Mouse (Mus musculus) midbrain, embryonic 13.5 days (tissue): Measurements from ENCODE around the gene Bax. TPM values are rescaled to one million over a fixed set of nuclear protein-coding genes. Genes with fewer than 3 reads are reported as not detected.
A peak's percentile ranks its signal among the peaks of the same experiment; 100 is the strongest.
"Not testable (repeated sequence)": the region's sequence is repeated elsewhere in the genome, so short reads cannot be mapped to it uniquely, and the experiment has no call there.

Experiments used
- ATAC-seq: fragments of 200-750 bp; cut with Nextera tagmentation; 2 replicates; pipeline ENCODE4 v1.8.0; 2017; ENCODE audit warnings: mild to moderate bottlenecking, moderate TSS enrichment, moderate library complexity
- H3K27ac ChIP-seq: fragments of 300-500 bp; sonication (generic); 2 replicates; pipeline ENCODE4 v1.5.1; 2015; ENCODE audit warnings: inconsistent platforms, mild to moderate bottlenecking, moderate library complexity
- H3K27me3 ChIP-seq: fragments of 300-500 bp; sonication (generic); 2 replicates; pipeline ENCODE4 v1.6.1; 2015; ENCODE audit warnings: mild to moderate bottlenecking, inconsistent platforms
- H3K36me3 ChIP-seq: fragments of 300-500 bp; sonication (generic); 2 replicates; pipeline ENCODE4 v1.6.1; 2015; ENCODE audit warnings: mild to moderate bottlenecking, inconsistent platforms
- H3K4me1 ChIP-seq: fragments of 300-500 bp; sonication (generic); replicated peaks from 2 replicates; pipeline ENCODE4 v1.6.1; 2015; ENCODE audit warnings: inconsistent platforms
- H3K4me2 ChIP-seq: fragments of 300-500 bp; sonication (generic); replicated peaks from 2 replicates; pipeline ENCODE4 v1.6.1; 2015; ENCODE audit warnings: moderate library complexity, mild to moderate bottlenecking, inconsistent platforms
- H3K4me3 ChIP-seq: fragments of 300-500 bp; sonication (generic); replicated peaks from 2 replicates; pipeline ENCODE4 v1.5.1; 2015; ENCODE audit warnings: mild to moderate bottlenecking, inconsistent platforms
- H3K9ac ChIP-seq: fragments of 300-500 bp; sonication (generic); replicated peaks from 2 replicates; pipeline ENCODE4 v1.6.1; 2015; ENCODE audit warnings: mild to moderate bottlenecking, inconsistent platforms
- H3K9me3 ChIP-seq: fragments of 300-500 bp; sonication (generic); 2 replicates; pipeline ENCODE4 v1.6.1; 2016; ENCODE audit warnings: mild to moderate bottlenecking, inconsistent platforms
- WGBS: fragments of 180-500 bp; shearing (Covaris S2); methylation state at CpG from one replicate; pipeline ENCODE4 v1.1.7; 2015; 5-methylcytosine and 5-hydroxymethylcytosine counted together
- polyA plus RNA-seq: library from polyadenylated mRNA; unstranded; fragments of >200 nt; fragmentation: Nextera tagmentation; extraction: Ambion mirVana; gene quantifications from 2 replicates; pipeline ENCODE4 v1.2.1, GENCODE M21; 2015

Bax gene
- polyA plus RNA-seq, 1 experiment from 2014 or later: 265 TPM

DNA sequence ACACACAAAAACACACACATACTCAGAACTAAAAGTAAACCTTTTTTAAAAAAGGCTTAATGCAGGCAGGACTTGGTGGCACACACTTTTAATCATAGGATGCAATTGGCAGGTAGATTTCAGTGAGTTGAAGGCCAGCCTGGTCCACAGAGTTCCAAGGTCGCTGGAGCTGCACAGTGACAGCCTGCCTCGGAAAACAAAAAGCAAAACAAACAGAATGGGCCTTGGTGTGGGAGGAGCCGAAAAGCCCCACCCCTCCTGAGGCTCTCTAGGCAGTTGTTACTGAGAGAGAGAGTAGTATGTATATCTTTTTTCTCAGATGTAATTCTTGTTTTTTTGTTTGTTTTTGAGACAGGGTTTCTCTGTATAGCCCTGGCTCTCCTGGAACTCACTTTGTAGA lies 24.6 kb upstream of the Bax start:
- WGBS: 34% methylated on average over 3 of the region's 3 CpGs
- Histone ChIP-seq H3K27me3 (no peaks in the 10 kb centered on the region), H3K9me3 (no peaks in the 10 kb centered on the region), H3K36me3 (peaks cover 44% of the 10 kb centered on the region), H3K9ac (peak overlapping the region; percentile 12; the same call in 1 of the 2 replicates), H3K4me2 (no peak overlapping the region), H3K4me1 (peaks cover 26% of the 10 kb centered on the region), H3K27ac (no peak overlapping the region), H3K4me3 (no peak overlapping the region)
- ATAC-seq: no peak

GRCm38 (mm10) chr7:45490822-45491221 lies 24.1 kb upstream of the Bax start:
- H3K4me3 ChIP-seq: no peak overlapping the region
- H3K27me3 ChIP-seq: no peaks in the 10 kb centered on the region
- no peak for ATAC-seq
- no peak overlapping the region for H3K4me2 ChIP-seq
- peaks cover 26% of the 10 kb centered on the region for H3K4me1 ChIP-seq
- H3K36me3 ChIP-seq: peaks cover 39% of the 10 kb centered on the region
- H3K9me3 ChIP-seq: no peaks in the 10 kb centered on the region
- peak overlapping the region; percentile 12; the same call in 1 of the 2 replicates for H3K9ac ChIP-seq
- 42% methylated on average over 9 of the region's 9 CpGs for WGBS
- no peak overlapping the region for H3K27ac ChIP-seq

GRCm38 (mm10) chr7:45489578-45489977 lies 22.9 kb upstream of the Bax start:
- Histone ChIP-seq H3K4me2 (no peak overlapping the region), H3K27me3 (no peaks in the 10 kb centered on the region), H3K9ac (no peak overlapping the region), H3K4me1 (peaks cover 26% of the 10 kb centered on the region), H3K4me3 (no peak overlapping the region), H3K27ac (no peak overlapping the region), H3K9me3 (no peaks in the 10 kb centered on the region), H3K36me3 (peaks cover 27% of the 10 kb centered on the region)
- WGBS: 88% methylated on average over 7 of the region's 7 CpGs
- ATAC-seq: no peak

DNA sequence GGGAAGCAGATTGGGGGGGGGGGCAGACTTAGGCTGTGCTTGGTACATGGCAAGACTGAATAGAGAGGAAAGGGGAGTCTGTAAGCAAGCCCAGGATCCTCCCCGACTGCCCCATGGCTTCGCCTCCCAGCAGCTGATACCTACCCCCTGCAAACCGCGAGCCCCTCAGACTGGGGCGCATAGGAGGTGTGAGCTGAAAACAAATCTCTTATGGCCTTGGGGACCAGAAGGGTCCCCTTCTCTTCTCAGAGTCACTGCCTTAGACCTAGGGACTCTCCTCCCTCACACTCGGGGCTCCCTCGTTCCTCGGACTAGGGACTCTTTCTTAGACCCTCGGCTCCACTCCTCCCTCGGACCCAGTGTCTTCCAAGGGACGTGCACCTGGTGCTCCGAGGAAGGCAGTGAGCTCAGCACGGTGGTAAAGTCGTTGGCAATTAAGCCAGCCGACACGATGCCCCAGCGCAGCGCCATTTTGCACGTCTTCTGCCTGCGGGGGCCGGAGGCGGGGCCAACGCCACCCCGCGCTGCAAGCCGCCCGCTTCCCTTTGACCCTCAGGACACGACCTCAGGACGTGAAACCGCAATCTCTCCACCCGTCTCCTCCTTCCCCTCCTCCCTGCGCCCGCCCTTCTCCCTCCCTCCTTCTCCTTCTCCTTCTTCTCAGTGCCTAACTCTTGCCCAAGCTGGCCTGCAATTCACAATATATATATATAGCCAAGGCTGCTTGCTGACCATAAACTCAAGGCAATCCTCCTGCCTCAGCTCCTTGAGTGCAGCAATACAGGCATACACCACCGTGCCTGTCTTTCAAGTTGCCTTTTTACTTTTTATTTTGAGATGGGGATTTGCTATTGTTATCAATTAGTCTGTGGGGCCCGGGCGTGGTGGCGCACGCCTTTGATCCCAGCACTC lies 21.9 kb upstream of the Bax start, which contains the start of gene Dhdh:
TSS of gene Dhdh (minus strand) at position 513 of the 912 bp plus-strand sequence.
- WGBS: 9% methylated on average over 38 of the region's 38 CpGs
- Histone ChIP-seq H3K9ac (peak within 1 kb of the TSS; percentile 65), H3K4me1 (peaks cover 26% of the 10 kb centered on the region), H3K27ac (peak within 1 kb of the TSS; percentile 86), H3K9me3 (no peaks in the 10 kb centered on the region), H3K27me3 (no peaks in the 10 kb centered on the region), H3K4me2 (peak within 1 kb of the TSS; percentile 57), H3K4me3 (peak within 1 kb of the TSS; percentile 40), H3K36me3 (peaks cover 17% of the 10 kb centered on the region)
- peak; percentile 78 for ATAC-seq

GRCm38 (mm10) chr7:45487861-45488292 lies 21.2 kb upstream of the Bax start:
- Histone ChIP-seq H3K9me3 (no peaks in the 10 kb centered on the region), H3K36me3 (peaks cover 10% of the 10 kb centered on the region), H3K27me3 (no peaks in the 10 kb centered on the region), H3K27ac (peak overlapping the region; percentile 86), H3K4me2 (peak overlapping the region; percentile 57), H3K9ac (peak overlapping the region; percentile 65; the same call in 1 of the 2 replicates), H3K4me3 (peak overlapping the region; percentile 40), H3K4me1 (peaks cover 26% of the 10 kb centered on the region)
- ATAC-seq: peak; percentile 80
- WGBS: 13% methylated on average over 11 of the region's 11 CpGs

GRCm38 (mm10) chr7:45486761-45487415 lies 20.2 kb upstream of the Bax start, which contains the start of gene Gm45808:
Gene Gm45808, minus strand, starts transcription at chr7:45486811.
- 85% methylated on average over 12 of the region's 12 CpGs for WGBS
- no peak within 1 kb of the TSS for H3K4me2 ChIP-seq
- no peak within 1 kb of the TSS for H3K27ac ChIP-seq

GRCm38 (mm10) chr7:45486158-45486557 lies 19.5 kb upstream of the Bax start:
- Histone ChIP-seq H3K9ac (no peak overlapping the region), H3K36me3 (no peaks in the 10 kb centered on the region), H3K27ac (no peak overlapping the region), H3K9me3 (no peaks in the 10 kb centered on the region), H3K4me1 (peaks cover 24% of the 10 kb centered on the region), H3K4me3 (no peak overlapping the region), H3K27me3 (no peaks in the 10 kb centered on the region), H3K4me2 (no peak overlapping the region)
- WGBS: 84% methylated on average over 7 of the region's 7 CpGs
- ATAC-seq: no peak

More at GRCm38 (mm10) chr7:45486761-45487415, 20.2 kb upstream of the Bax start, which contains the start of gene Gm45808:
- Histone ChIP-seq H3K9ac (no peak within 1 kb of the TSS), H3K4me1 (peaks cover 26% of the 10 kb centered on the region), H3K9me3 (no peaks in the 10 kb centered on the region), H3K36me3 (peaks cover 1% of the 10 kb centered on the region; the same call in 1 of the 2 replicates), H3K4me3 (no peak within 1 kb of the TSS; the same call in 1 of the 2 replicates), H3K27me3 (no peaks in the 10 kb centered on the region)
- ATAC-seq: no peak

DNA sequence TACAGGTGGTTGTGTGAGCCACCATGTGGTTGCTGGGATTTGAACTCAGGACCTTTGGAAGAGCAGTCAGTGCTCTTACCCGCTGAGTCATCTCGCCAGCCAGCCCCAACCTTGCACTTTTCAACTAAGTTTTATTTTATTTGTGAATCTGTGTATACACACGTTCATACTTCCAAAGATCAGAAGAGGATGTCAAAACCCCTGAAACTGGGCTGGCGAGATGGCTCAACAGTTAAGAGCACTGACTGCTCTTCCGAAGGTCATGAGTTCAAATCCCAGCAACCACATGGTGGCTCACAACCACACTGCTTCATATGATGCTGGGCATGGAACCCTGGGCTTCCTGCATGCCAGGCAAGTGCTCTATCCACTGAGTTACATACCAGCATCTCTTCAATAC lies 18.3 kb upstream of the Bax start:
- H3K27me3 ChIP-seq, H3K4me2 ChIP-seq, H3K36me3 ChIP-seq, H3K9ac ChIP-seq, H3K9me3 ChIP-seq, H3K4me3 ChIP-seq, H3K27ac ChIP-seq, ATAC-seq: not testable (repeated sequence)
- 94% methylated on average over 5 of the region's 5 CpGs for WGBS
- peaks cover 17% of the 10 kb centered on the region for H3K4me1 ChIP-seq

GRCm38 (mm10) chr7:45482166-45482565 lies 15.5 kb upstream of the Bax start:
- WGBS: 100% methylated on average over 1 of the region's 1 CpGs
- Histone ChIP-seq H3K4me2 (no peak overlapping the region), H3K9me3 (no peaks in the 10 kb centered on the region)

DNA sequence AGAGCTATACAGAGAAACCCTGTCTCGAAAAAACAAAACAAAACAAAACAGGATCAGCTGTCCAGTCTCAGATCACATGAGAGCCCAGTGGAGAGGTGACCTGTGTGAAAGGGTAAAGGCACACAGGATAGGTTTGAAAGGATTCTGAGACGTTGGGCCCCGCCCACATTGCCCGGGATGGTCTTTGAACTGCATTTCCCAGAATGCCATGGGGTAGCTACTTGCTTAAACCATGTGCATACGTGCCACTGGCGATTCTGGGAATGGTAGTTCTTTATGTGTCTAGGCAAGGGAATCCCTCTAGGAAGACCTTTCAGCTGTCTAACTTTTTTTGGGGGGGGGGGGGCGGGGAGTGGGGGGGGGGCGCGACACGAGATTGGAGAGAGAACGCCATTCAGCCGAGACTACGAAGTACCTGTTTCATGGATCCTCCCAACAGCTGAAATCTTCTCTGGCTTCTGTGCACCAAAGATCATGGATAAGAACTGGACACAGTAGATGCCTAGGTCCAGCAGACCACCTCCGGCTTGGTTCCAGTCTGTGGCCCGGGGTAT lies 14.8 kb upstream of the Bax start, which contains the start of gene Tulp2:
TSS of gene Tulp2 (plus strand) at position 504 of the 554 bp plus-strand sequence.
- Histone ChIP-seq H3K4me1 (no peaks in the 10 kb centered on the region), H3K4me2 (no peak within 1 kb of the TSS), H3K9me3 (no peaks in the 10 kb centered on the region), H3K9ac (no peak within 1 kb of the TSS), H3K27me3 (no peaks in the 10 kb centered on the region), H3K36me3 (no peaks in the 10 kb centered on the region), H3K27ac (no peak within 1 kb of the TSS), H3K4me3 (no peak within 1 kb of the TSS)
- WGBS: 52% methylated on average over 15 of the region's 15 CpGs
- ATAC-seq: peak; percentile 89

More at GRCm38 (mm10) chr7:45482166-45482565, 15.5 kb upstream of the Bax start:
- Histone ChIP-seq H3K27ac (no peak overlapping the region), H3K9ac (no peak overlapping the region), H3K4me1 (no peaks in the 10 kb centered on the region), H3K36me3 (no peaks in the 10 kb centered on the region), H3K27me3 (no peaks in the 10 kb centered on the region), H3K4me3 (no peak overlapping the region)
- ATAC-seq: no peak

GRCm38 (mm10) chr7:45480310-45480709 lies 13.6 kb upstream of the Bax start:
- H3K9me3 ChIP-seq, H3K9ac ChIP-seq, H3K4me3 ChIP-seq, H3K27ac ChIP-seq, H3K36me3 ChIP-seq, H3K4me1 ChIP-seq, ATAC-seq, H3K4me2 ChIP-seq, H3K27me3 ChIP-seq: not testable (repeated sequence)
- 82% methylated on average over 4 of the region's 4 CpGs for WGBS
